Mouse (Mus musculus): ENCODE measurements around the gene Safb2. TPM values are rescaled to one million over a fixed set of nuclear protein-coding genes. Genes with fewer than 3 reads are reported as not detected.

The Safb2 gene
- total RNA-seq, 2 experiments from 2014 or later: 55.7 to 56.8 TPM

- no peak for DNase-seq
- intact Hi-C loops (cut with DNase I): no loop called here
Observed at GRCm38 (mm10) chr17:56567370-56567769, 17.0 kb downstream of the Safb2 start.

GRCm38 (mm10) chr17:56566918-56567317, 17.5 kb downstream of the Safb2 start:
- intact Hi-C loops (cut with DNase I): no loop called here
- DNase-seq: no peak

GRCm38 (mm10) chr17:56566293-56566692, 18.1 kb downstream of the Safb2 start:
- no peak for DNase-seq
- intact Hi-C loops (cut with DNase I): no loop called here

GRCm38 (mm10) chr17:56561866-56562265, 22.5 kb downstream of the Safb2 start:
- DNase-seq: no peak
- intact Hi-C loops (cut with DNase I): loop anchor here (2.0 kb wide), 1 partner anchor 19 kb away; no protein-coding TSS in a partner anchor

- intact Hi-C loops (cut with DNase I): loop anchor here (2.0 kb wide), 1 partner anchor 21 kb away; no protein-coding TSS in a partner anchor
- DNase-seq: no peak
Observed at GRCm38 (mm10) chr17:56560131-56560530, 24.3 kb downstream of the Safb2 start.

GRCm38 (mm10) chr17:56559386-56559785, 25.0 kb downstream of the Safb2 start:
- intact Hi-C loops (cut with DNase I): loop anchor here (5.0 kb wide), 2 partner anchors 108 to 152 kb away; no protein-coding TSS in a partner anchor
- DNase-seq: no peak

- intact Hi-C loops (cut with DNase I): loop anchor here (5.0 kb wide), 2 partner anchors 109 to 151 kb away; no protein-coding TSS in a partner anchor
- peak; percentile 65 to 75 for DNase-seq
Observed at GRCm38 (mm10) chr17:56558448-56558847, 25.9 kb downstream of the Safb2 start.

- intact Hi-C loops (cut with DNase I): no loop called here
- no peak for DNase-seq
Observed at GRCm38 (mm10) chr17:56554122-56554551, 30.2 kb downstream of the Safb2 start, which contains the start of gene Gm20219. Gene Gm20219, minus strand, starts transcription at chr17:56554387.

- DNase-seq: peak; percentile 70 to 81
- intact Hi-C loops (cut with DNase I): loop anchor here (1.0 kb wide), 1 partner anchor 196 kb away; no protein-coding TSS in a partner anchor
Observed at GRCm38 (mm10) chr17:56552781-56553363, 31.5 kb downstream of the Safb2 start.

GRCm38 (mm10) chr17:56551841-56552581, 32.4 kb downstream of the Safb2 start:
- DNase-seq: no peak
- intact Hi-C loops (cut with DNase I): no loop called here

GRCm38 (mm10) chr17:56550784-56551475, 33.5 kb downstream of the Safb2 start:
- intact Hi-C loops (cut with DNase I): no loop called here
- DNase-seq: no peak

- no peak for DNase-seq
- intact Hi-C loops (cut with DNase I): no loop called here
Observed at GRCm38 (mm10) chr17:56548605-56549105, 35.7 kb downstream of the Safb2 start.

- DNase-seq: no peak
- intact Hi-C loops (cut with DNase I): no loop called here
Observed at GRCm38 (mm10) chr17:56547846-56548604, 36.4 kb downstream of the Safb2 start.

GRCm38 (mm10) chr17:56547116-56547845, 37.1 kb downstream of the Safb2 start:
- intact Hi-C loops (cut with DNase I): no loop called here
- DNase-seq: peak; percentile 39 to 42

GRCm38 (mm10) chr17:56546576-56546975, 37.8 kb downstream of the Safb2 start:
- no peak for DNase-seq

GRCm38 (mm10) chr17:56545945-56546344, 38.4 kb downstream of the Safb2 start:
- no peak for DNase-seq
- intact Hi-C loops (cut with DNase I): no loop called here

More at GRCm38 (mm10) chr17:56546576-56546975, 37.8 kb downstream of the Safb2 start:
- intact Hi-C loops (cut with DNase I): no loop called here

- intact Hi-C loops (cut with DNase I): no loop called here
- DNase-seq: no peak
Observed at GRCm38 (mm10) chr17:56544699-56545387, 39.5 kb downstream of the Safb2 start.

- DNase-seq: no peak
- intact Hi-C loops (cut with DNase I): no loop called here
Observed at GRCm38 (mm10) chr17:56543684-56544224, 40.6 kb downstream of the Safb2 start.

- DNase-seq: no peak
- intact Hi-C loops (cut with DNase I): no loop called here
Observed at GRCm38 (mm10) chr17:56542736-56543135, 41.6 kb downstream of the Safb2 start.
